Mouse (Mus musculus) embryo, embryonic 11.5 days (tissue): Measurements from ENCODE around the gene Fam72a.

Experiments used
- DNase-seq: peaks from one replicate; pipeline ENCODE4 v3.0.0-alpha.2; 2012; ENCODE audit warnings: low read depth, low spot score

Gene Fam72a

GRCm38 (mm10) chr1:131578943-131579680 lies 51.4 kb downstream of the Fam72a start:
- no peak for DNase-seq

GRCm38 (mm10) chr1:131580389-131580788 lies 52.7 kb downstream of the Fam72a start:
- no peak for DNase-seq

GRCm38 (mm10) chr1:131583598-131583997 lies 55.9 kb downstream of the Fam72a start:
- DNase-seq: no peak

- DNase-seq: no peak
Observed at GRCm38 (mm10) chr1:131586836-131587235, 59.1 kb downstream of the Fam72a start.
